Mouse (Mus musculus) right cerebral cortex, adult 2 months (tissue): ENCODE measurements at regions not wholly inside any gene's neighbourhood (a gene's known extent, or its start where the extent isn't known, plus 50 kb on each side); places are given as distances from the start of the nearest gene placed in this dataset.

Experiments
- DNase-seq, 2 experiments: peaks; one replicate each; pipeline ENCODE4 v3.0.0; 2021 to 2022; ENCODE audit warnings: low spot score in 2 of 2

DNA sequence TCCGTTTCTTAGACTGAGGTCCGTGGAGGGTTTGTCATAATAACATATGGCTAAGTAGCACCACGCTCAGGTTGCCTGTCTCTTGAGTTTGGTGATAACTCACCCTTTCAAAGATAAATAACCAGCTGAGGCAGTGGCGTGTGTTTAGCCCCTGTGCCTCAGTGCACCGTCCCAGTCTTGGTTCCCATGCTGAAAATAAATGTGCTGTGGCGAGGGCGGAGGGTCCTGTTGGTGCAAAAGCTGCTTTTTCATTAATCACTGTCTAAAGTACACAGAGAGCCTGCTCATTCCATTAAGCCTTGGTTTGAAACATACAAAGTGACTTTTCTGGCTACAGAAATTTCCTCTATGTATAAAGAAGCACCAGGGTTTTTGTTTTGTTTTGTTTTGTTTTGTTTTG, 439.8 kb upstream of the Fam84a start:
- DNase-seq = no peak

DNA sequence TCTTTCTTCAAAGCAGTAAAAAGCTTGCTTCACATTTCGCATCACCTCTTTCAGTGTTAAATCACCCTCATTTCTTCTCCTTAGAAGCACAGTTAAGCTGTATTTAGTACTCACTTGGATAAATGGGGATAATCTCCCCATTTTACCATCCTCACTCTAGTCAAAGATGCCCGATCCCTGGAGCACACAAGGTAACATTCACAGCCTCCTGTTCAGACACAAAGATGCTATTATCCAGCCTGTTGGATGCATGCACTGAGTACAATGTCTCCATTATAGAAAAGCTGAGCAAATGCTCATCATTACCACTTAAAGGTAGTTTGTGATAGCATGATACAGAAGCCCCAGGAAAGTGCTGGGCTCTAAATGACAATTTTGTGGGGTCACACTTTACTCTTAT, 422.4 kb upstream of the Fam84a start:
- DNase-seq = no peak

DNA sequence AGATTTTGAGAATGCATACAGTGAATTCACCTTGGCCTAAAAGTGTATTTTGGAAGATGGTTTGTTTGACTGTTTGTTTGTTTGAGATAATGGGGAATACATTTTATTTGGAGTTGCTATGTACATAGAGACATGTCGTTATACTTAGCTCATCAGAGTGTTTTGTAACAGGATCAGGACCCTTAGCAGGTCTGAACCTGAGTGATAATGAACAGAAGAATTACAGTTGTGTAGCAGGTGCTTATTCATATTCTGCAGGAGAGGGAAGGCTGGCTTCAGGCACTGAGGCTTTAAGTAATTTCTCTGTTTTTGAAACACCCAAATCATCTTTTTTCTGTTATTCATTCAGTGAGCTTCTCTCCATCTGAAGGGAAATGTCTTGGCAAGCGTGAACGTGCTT, 413.1 kb upstream of the Fam84a start:
- no peak for DNase-seq

DNA sequence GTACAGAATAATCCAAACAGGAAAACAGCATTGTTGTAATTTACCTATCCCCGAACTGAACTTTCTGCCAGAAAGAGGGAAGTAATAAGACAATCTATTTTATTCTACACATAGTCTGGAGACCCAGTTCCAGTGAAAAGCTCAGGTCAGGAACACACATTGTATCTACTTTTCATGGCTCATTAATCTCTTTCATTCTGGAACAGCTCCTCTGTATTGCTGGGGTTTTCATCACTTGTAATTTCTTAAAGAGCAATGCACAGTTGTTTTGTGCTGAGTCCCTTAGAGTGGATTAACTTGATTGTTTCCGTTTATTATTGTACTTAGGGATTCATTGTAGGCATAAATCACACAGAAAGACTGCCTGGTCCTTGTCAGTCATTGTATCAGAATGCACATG, 400.3 kb upstream of the Fam84a start:
- no peak for DNase-seq

GRCm38 (mm10) chr12:14549271-14549670, 397.4 kb upstream of the Fam84a start:
- no peak for DNase-seq

- no peak for DNase-seq
These were observed 369.9 kb upstream of the Fam84a start for GRCm38 (mm10) chr12:14521773-14522172.

- peak in 1 of 2 experiments; percentile 2 for DNase-seq
These were observed 363.7 kb upstream of the Fam84a start for GRCm38 (mm10) chr12:14515588-14515987.
